Mouse (Mus musculus) thymus, adult 2 months (tissue): ENCODE measurements at regions not wholly inside any gene's neighbourhood (a gene's known extent, or its start where the extent isn't known, plus 50 kb on each side); places are given as distances from the start of the nearest gene placed in this dataset.

Experiments
- DNase-seq: peaks from one replicate; pipeline ENCODE4 v3.0.0; 2021
- H3K27ac ChIP-seq: fragments of 200-500 bp; 2 replicates; pipeline ENCODE4 v1.5.1; 2012; ENCODE audit warnings: low read length, control low read depth; ENCODE audit not compliant: control insufficient read depth, insufficient read depth
- H3K27me3 ChIP-seq: fragments of 200-500 bp; 2 replicates; pipeline ENCODE4 v1.6.1; 2012; ENCODE audit warnings: mild to moderate bottlenecking, low read length, moderate library complexity, mixed read lengths; ENCODE audit not compliant: control insufficient read depth, insufficient read depth
- H3K36me3 ChIP-seq: fragments of 200-500 bp; 2 replicates; pipeline ENCODE4 v1.6.1; 2012; ENCODE audit warnings: mild to moderate bottlenecking, low read length, moderate library complexity; ENCODE audit not compliant: control insufficient read depth, insufficient read depth
- H3K4me1 ChIP-seq: fragments of 200-500 bp; replicated peaks from 2 replicates; pipeline ENCODE4 v1.6.1; 2012; ENCODE audit warnings: low read length; ENCODE audit not compliant: control insufficient read depth, insufficient read depth
- H3K4me3 ChIP-seq: fragments of 200-500 bp; 2 replicates; pipeline ENCODE4 v1.5.1; 2012; ENCODE audit warnings: mild to moderate bottlenecking, low read length, control low read depth, moderate library complexity; ENCODE audit not compliant: control insufficient read depth, insufficient read depth
- CTCF ChIP-seq: fragments of 200-500 bp; IDR thresholded peaks from 2 replicates; pipeline ENCODE4 v1.5.1; 2012; ENCODE audit warnings: mild to moderate bottlenecking, control low read depth, low read length, moderate library complexity, borderline replicate concordance; ENCODE audit not compliant: control insufficient read depth, poor library complexity, insufficient read depth; ENCODE audit errors: extremely low read depth
- POLR2A ChIP-seq: fragments of 200-500 bp; IDR thresholded peaks from 2 replicates; pipeline ENCODE4 v1.6.1; 2012; ENCODE audit warnings: mild to moderate bottlenecking, low read length, control low read depth, moderate library complexity; ENCODE audit not compliant: control insufficient read depth, poor library complexity, insufficient read depth; ENCODE audit errors: extremely low read depth
- WGBS: fragments of 180-500 bp; shearing (Covaris S2); methylation state at CpG from one replicate; pipeline ENCODE4 v1.1.7; 2018; 5-methylcytosine and 5-hydroxymethylcytosine counted together

GRCm38 (mm10) chr8:109012655-109013054 is 481.2 kb upstream of the Pmfbp1 start:
- Histone ChIP-seq H3K27me3 (no peaks in the 10 kb centered on the region), H3K27ac (no peak overlapping the region), H3K4me3 (no peak overlapping the region), H3K4me1 (no peaks in the 10 kb centered on the region), H3K36me3 (no peaks in the 10 kb centered on the region)
- no peak for TF ChIP-seq POLR2A
- TF ChIP-seq CTCF: no peak
- 77% methylated on average over 8 of the region's 8 CpGs for WGBS
- DNase-seq: no peak

GRCm38 (mm10) chr8:109013577-109013976 is 480.2 kb upstream of the Pmfbp1 start:
- Histone ChIP-seq H3K36me3 (no peaks in the 10 kb centered on the region), H3K27ac (no peak overlapping the region), H3K4me1 (no peaks in the 10 kb centered on the region), H3K27me3 (no peaks in the 10 kb centered on the region), H3K4me3 (no peak overlapping the region)
- no peak for DNase-seq
- 81% methylated on average over 7 of the region's 7 CpGs for WGBS
- no peak for TF ChIP-seq POLR2A
- no peak for TF ChIP-seq CTCF

- Histone ChIP-seq H3K4me1 (no peaks in the 10 kb centered on the region), H3K36me3 (no peaks in the 10 kb centered on the region), H3K4me3 (no peak overlapping the region), H3K27ac (no peak overlapping the region), H3K27me3 (no peaks in the 10 kb centered on the region)
- 74% methylated on average over 7 of the region's 7 CpGs for WGBS
- TF ChIP-seq CTCF (peak; percentile 62; the same call in 1 of the 2 replicates), POLR2A (no peak)
- DNase-seq: peak; percentile 65
Measured at GRCm38 (mm10) chr8:109014746-109015145, 479.1 kb upstream of the Pmfbp1 start.

GRCm38 (mm10) chr8:109019565-109019964 is 474.3 kb upstream of the Pmfbp1 start:
- WGBS: 60% methylated on average over 7 of the region's 7 CpGs
- TF ChIP-seq CTCF (no peak), POLR2A (no peak)
- no peaks in the 10 kb centered on the region for H3K4me1 ChIP-seq
- H3K27ac ChIP-seq: no peak overlapping the region
- DNase-seq: peak; percentile 7
- no peak overlapping the region for H3K4me3 ChIP-seq
- H3K27me3 ChIP-seq: no peaks in the 10 kb centered on the region
- no peaks in the 10 kb centered on the region for H3K36me3 ChIP-seq

- WGBS: 93% methylated on average over 4 of the region's 4 CpGs
- H3K36me3 ChIP-seq: no peaks in the 10 kb centered on the region
- TF ChIP-seq CTCF (no peak), POLR2A (no peak)
- no peaks in the 10 kb centered on the region for H3K4me1 ChIP-seq
- no peak for DNase-seq
- H3K27me3 ChIP-seq: no peaks in the 10 kb centered on the region
- no peak overlapping the region for H3K4me3 ChIP-seq
- H3K27ac ChIP-seq: no peak overlapping the region
Measured at GRCm38 (mm10) chr8:109020102-109020501, 473.7 kb upstream of the Pmfbp1 start.

GRCm38 (mm10) chr8:109027923-109028322 is 465.9 kb upstream of the Pmfbp1 start:
- DNase-seq: no peak

GRCm38 (mm10) chr8:109053608-109054007 is 440.2 kb upstream of the Pmfbp1 start:
- H3K36me3 ChIP-seq: no peaks in the 10 kb centered on the region
- H3K27ac ChIP-seq: no peak overlapping the region
- TF ChIP-seq POLR2A (no peak), CTCF (no peak)
- H3K4me3 ChIP-seq: no peak overlapping the region
- WGBS: 90% methylated on average over 4 of the region's 4 CpGs
- H3K27me3 ChIP-seq: no peaks in the 10 kb centered on the region
- no peak for DNase-seq
- no peaks in the 10 kb centered on the region for H3K4me1 ChIP-seq

More at GRCm38 (mm10) chr8:109027923-109028322, 465.9 kb upstream of the Pmfbp1 start:
- no peaks in the 10 kb centered on the region for H3K36me3 ChIP-seq
- no peak overlapping the region for H3K27ac ChIP-seq
- no peaks in the 10 kb centered on the region for H3K27me3 ChIP-seq
- no peaks in the 10 kb centered on the region for H3K4me1 ChIP-seq
- no peak overlapping the region for H3K4me3 ChIP-seq
- TF ChIP-seq CTCF (no peak), POLR2A (no peak)
- WGBS: 93% methylated on average over 8 of the region's 8 CpGs
